Mouse (Mus musculus) heart, postnatal 0 days (tissue): ENCODE data around the gene Il33.

Experiments used
- CTCF ChIP-seq: IDR thresholded peaks from 2 replicates; pipeline ENCODE4 v1.5.1; 2016; ENCODE audit warnings: antibody characterized with exemption, control low read depth, low read depth
- EP300 ChIP-seq: IDR thresholded peaks from 2 replicates; pipeline ENCODE4 v1.6.1; 2016; ENCODE audit warnings: antibody characterized with exemption, low read depth

- TF ChIP-seq CTCF (no peak), EP300 (no peak)
These were observed 38.7 kb downstream of the Il33 start for GRCm38 (mm10) chr19:29963598-29964092.
